Mouse (Mus musculus) ES-E14 (cell line): ENCODE results near the gene Tnpo1. TPM values are rescaled to one million over a fixed set of nuclear protein-coding genes. Genes with fewer than 3 reads are reported as not detected.

Experiments used
- DNase-seq: peaks from one replicate; pipeline ENCODE4 v3.0.0-alpha.2; 2013; ENCODE audit warnings: low read depth, low spot score
- H3K27ac ChIP-seq: 2 replicates; pipeline ENCODE4 v1.5.1; 2012; ENCODE audit warnings: low read depth, mild to moderate bottlenecking, low read length, moderate library complexity, mixed read lengths; ENCODE audit not compliant: poor library complexity, insufficient read depth, severe bottlenecking
- H3K36me3 ChIP-seq: 2 replicates; pipeline ENCODE4 v1.6.1; 2012; ENCODE audit warnings: mild to moderate bottlenecking, low read length, moderate library complexity, mixed read lengths; ENCODE audit not compliant: control insufficient read depth, poor library complexity, insufficient read depth, severe bottlenecking
- H3K4me1 ChIP-seq, 2 experiments: fragments of 150-350 bp in 1 of 2; sonication (generic) in 1 of 2; 2 replicates each; pipeline ENCODE4 v1.6.1; 2012; ENCODE audit warnings: low read length in 2 of 2, mild to moderate bottlenecking in 1 of 2, mixed read lengths in 1 of 2; ENCODE audit not compliant: control insufficient read depth in 2 of 2, insufficient read depth in 2 of 2, poor library complexity in 1 of 2
- H3K4me3 ChIP-seq, 2 experiments: fragments of 150-350 bp in 1 of 2; sonication (generic) in 1 of 2; 2 replicates each; pipeline ENCODE4 v1.5.1; 2012; ENCODE audit warnings: low read length in 2 of 2, low read depth in 1 of 2, mild to moderate bottlenecking in 1 of 2, mixed read lengths in 1 of 2; ENCODE audit not compliant: insufficient read depth in 1 of 2, poor library complexity in 1 of 2, severe bottlenecking in 1 of 2
- H3K9ac ChIP-seq: 2 replicates; pipeline ENCODE4 v1.6.1; 2012; ENCODE audit warnings: low read depth, mild to moderate bottlenecking, low read length, mixed read lengths; ENCODE audit not compliant: poor library complexity, insufficient read depth, severe bottlenecking
- H3K9me3 ChIP-seq: fragments of 150-350 bp; sonication (generic); 2 replicates; pipeline ENCODE4 v1.6.1; 2012; ENCODE audit warnings: low read depth, mild to moderate bottlenecking, low read length; ENCODE audit not compliant: control insufficient read depth, insufficient read depth
- CHD2 ChIP-seq: IDR thresholded peaks from 2 replicates; pipeline ENCODE4 v1.6.1; 2014; ENCODE audit warnings: mild to moderate bottlenecking, low read depth, low read length, inconsistent platforms
- HCFC1 ChIP-seq: IDR thresholded peaks from 2 replicates; pipeline ENCODE4 v1.6.1; 2012; ENCODE audit warnings: low read length, inconsistent platforms, borderline replicate concordance; ENCODE audit not compliant: insufficient read depth
- MAFK ChIP-seq: IDR thresholded peaks from 2 replicates; pipeline ENCODE4 v1.6.1; 2014; ENCODE audit warnings: mild to moderate bottlenecking, low read depth, low read length, inconsistent platforms; ENCODE audit not compliant: insufficient read depth
- ZC3H11A ChIP-seq: IDR thresholded peaks from 2 replicates; pipeline ENCODE4 v1.6.1; 2012; ENCODE audit warnings: low read depth, mild to moderate bottlenecking, inconsistent platforms, low read length, borderline replicate concordance
- ZNF384 ChIP-seq: IDR thresholded peaks from 2 replicates; pipeline ENCODE4 v1.6.1; 2012; ENCODE audit warnings: low read depth, low read length, inconsistent platforms
- in situ Hi-C, 2 experiments: fragments of 600-800 bp; cut with MboI; formaldehyde crosslinking; loops; one replicate each; pipeline ENCODE4 v1.15.1; 2025; ENCODE audit warnings: low sequenced_read_pairs in 2 of 2, inconsistent platforms in 1 of 2; ENCODE audit not compliant: unreplicated experiment in 2 of 2
- total RNA-seq: library from RNA; depleted of rRNA; stranded (reverse); fragments of 300-350 nt; gene quantifications from 2 replicates; pipeline ENCODE4 v1.2.3, GENCODE M21; 2012

Tnpo1 gene
- total RNA-seq, 1 experiment, result 148 TPM

DNA sequence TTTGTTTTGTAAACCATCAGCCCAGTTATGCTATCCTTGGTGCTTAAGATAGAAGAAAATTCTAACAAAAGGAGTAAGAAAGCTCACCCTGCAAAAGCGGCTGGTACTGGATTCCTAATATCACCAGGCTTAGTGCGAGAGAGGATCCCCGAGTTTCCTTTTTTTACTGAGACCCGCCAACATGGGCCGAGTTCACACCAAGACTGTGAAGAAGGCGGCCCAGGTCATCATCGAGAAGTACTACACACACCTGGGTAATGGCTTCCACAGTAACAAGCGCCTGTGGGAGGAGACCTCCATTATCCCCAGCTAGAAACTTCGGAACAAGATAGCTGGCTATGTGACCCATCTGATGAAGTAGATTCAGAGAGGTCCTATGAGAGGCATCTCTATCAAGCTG, 109.6 kb downstream of the Tnpo1 start:
- Histone ChIP-seq H3K36me3 (no peaks in the 10 kb centered on the region), H3K27ac (no peak overlapping the region), H3K9me3 (no peaks in the 10 kb centered on the region), H3K4me1 (peaks cover 2 to 3% of the 10 kb centered on the region in 2 experiments; a peak in 2 of 4 replicates), H3K4me3 (no peak overlapping the region), H3K9ac (no peak overlapping the region)
- DNase-seq, result no peak
- in situ Hi-C loops, result no loop called here
- TF ChIP-seq ZNF384, result no peak
- no peak for TF ChIP-seq MAFK
- TF ChIP-seq ZC3H11A, result no peak
- TF ChIP-seq HCFC1, result no peak
- no peak for TF ChIP-seq CHD2

DNA sequence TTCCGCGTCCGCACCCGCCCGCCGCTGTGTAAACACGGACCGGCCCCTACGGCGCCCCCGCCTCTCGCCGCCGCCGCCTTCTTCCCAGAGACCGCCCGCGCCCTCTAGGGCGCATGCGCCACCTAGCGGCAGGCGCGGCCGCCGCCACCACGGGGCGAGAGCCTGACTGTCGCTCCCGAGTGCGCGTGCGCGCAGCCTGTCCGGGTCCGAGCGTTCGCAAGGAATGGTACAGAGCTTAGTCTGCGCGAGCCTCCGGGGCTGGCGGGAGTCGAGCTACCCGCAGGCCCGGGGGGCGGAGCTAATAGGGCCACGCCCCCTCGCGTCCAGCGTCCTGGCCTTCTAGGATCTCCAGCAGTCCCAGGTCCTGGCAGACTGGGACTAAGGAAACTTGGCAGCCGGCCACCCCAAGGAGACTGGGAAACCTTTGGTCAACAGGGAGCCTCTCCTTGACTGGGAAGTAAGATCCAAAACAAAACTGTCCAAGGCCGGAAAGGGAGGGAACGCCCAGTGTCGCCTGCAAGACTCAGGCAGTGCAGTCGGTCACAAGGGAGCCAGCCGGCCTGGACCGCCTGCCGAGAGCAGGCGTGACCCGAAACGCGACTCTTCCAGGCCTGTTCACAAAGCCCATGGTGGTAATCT, 110.9 kb downstream of the Tnpo1 start, which contains the start of gene Fcho2:
Fcho2 (minus strand) TSS at position 303 of the 639 bp plus-strand sequence.
- peak within 1 kb of the TSS; percentile 78 to 90 for H3K4me3 ChIP-seq
- peak; percentile 91 for DNase-seq
- in situ Hi-C loops, result no loop called here
- H3K27ac ChIP-seq, result peak within 1 kb of the TSS; percentile 77
- H3K9ac ChIP-seq, result peak within 1 kb of the TSS; percentile 96
- H3K36me3 ChIP-seq, result no peaks in the 10 kb centered on the region
- H3K4me1 ChIP-seq, result peaks cover 2 to 3% of the 10 kb centered on the region in 2 experiments; a peak in 2 of 4 replicates
- TF ChIP-seq ZNF384, result 0 out of 2 replicates have a peak, but pooled peaks have one; percentile 5
- 0 out of 2 replicates have a peak, but pooled peaks have one; percentile 22 for TF ChIP-seq HCFC1
- no peak for TF ChIP-seq MAFK
- H3K9me3 ChIP-seq, result no peaks in the 10 kb centered on the region

DNA sequence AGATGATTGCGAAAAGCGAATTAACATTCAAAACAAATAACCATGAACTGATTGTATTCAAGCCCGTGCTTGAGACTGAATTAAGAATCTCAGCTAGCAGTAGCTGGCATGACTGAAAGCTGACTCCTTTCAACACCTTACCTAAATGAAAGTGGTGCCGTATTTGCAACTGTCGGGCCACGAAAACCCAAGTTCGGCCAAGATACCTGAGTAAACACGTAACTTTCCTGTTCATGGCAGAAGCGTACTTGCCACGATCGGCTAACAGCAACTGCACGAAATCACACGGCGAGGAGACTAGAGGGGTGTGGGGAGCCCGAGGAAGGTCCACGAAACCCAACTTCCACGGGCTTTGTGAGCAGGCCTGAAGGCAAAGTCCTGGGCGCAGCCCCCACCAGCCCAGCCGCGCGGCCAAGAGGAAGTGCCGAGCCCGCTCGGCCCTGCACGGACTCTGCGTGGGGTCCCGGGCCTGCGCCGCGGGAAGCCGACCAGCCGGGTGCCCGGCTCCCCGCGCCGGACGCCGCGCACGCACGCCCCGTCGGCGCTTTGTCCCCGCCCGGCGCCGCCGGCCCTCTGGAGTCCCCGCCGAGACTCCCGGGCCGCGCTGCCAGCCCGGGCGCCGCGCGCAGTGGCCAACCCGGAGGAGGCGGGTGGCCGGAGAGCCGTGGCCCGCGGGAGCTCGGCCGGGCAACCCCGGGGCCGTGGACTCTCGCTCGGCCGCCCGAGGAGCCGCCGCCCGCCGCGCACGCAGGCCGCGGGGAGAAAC, 111.7 kb downstream of the Tnpo1 start:
- in situ Hi-C loops, result no loop called here
- H3K27ac ChIP-seq, result peak overlapping the region; percentile 77
- TF ChIP-seq ZNF384 (no peak), HCFC1 (no peak; the same call in 1 of the 2 replicates), ZC3H11A (no peak), CHD2 (no peak), MAFK (no peak)
- H3K4me1 ChIP-seq, result peaks cover 2 to 3% of the 10 kb centered on the region in 2 experiments; a peak in 2 of 4 replicates
- no peaks in the 10 kb centered on the region for H3K36me3 ChIP-seq
- no peak for DNase-seq
- H3K9me3 ChIP-seq, result no peaks in the 10 kb centered on the region
- peak overlapping the region; percentile 96 for H3K9ac ChIP-seq
- H3K4me3 ChIP-seq, result peak overlapping the region; percentile 78 to 90

DNA sequence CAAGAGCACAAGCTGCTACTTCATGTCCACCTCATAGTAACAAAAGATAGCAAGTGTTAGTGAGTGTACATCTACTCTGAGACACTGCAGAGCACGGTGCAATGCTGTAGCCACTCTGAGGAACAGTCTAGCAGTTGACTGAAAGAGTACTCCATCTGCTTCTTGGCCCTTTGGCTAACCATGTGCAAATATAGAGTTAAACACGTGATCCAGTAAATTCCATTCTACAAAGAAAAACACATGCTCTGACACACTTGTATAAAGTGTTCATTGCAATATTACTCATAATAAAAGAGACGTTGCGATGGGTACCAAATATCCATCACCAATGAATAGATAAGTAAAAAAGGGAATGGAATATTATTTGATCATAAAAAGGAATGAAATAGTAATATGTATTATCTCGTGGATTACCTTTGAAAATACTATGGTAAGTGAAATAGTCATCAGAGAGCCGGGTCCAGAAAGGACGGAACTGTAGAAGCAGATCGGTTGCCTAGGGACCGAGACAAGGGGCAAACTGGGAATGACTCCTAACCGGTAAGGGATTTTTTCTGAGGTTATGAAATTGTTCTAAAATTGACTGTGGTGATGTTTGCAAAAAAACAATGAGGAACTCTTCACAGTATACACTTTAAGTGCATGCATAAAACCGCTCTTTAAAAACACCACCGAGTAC, 112.4 kb downstream of the Tnpo1 start:
- H3K27ac ChIP-seq, result no peak overlapping the region

More for the DNA sequence above, 112.4 kb downstream of the Tnpo1 start:
- Histone ChIP-seq H3K4me3 (peak overlapping the region; percentile 78 to 90), H3K9me3 (no peaks in the 10 kb centered on the region), H3K4me1 (peaks cover 2 to 3% of the 10 kb centered on the region in 2 experiments; a peak in 2 of 4 replicates), H3K9ac (peak overlapping the region; percentile 96; the same call in 1 of the 2 replicates), H3K36me3 (no peaks in the 10 kb centered on the region)
- TF ChIP-seq CHD2, result no peak
- TF ChIP-seq ZC3H11A, result no peak
- TF ChIP-seq HCFC1, result no peak
- TF ChIP-seq ZNF384, result no peak
- no peak for TF ChIP-seq MAFK
- DNase-seq, result no peak
- in situ Hi-C loops, result no loop called here
